Mouse (Mus musculus): ENCODE data around the gene Lrp10. TPM values are rescaled to one million over a fixed set of nuclear protein-coding genes. Genes with fewer than 3 reads are reported as not detected.

Gene Lrp10
- polyA plus RNA-seq, 1 experiment from 2014 or later, result 34.7 TPM

GRCm38 (mm10) chr14:54488350-54488749 lies 24.4 kb downstream of the Lrp10 start:
- H3K4me3 ChIP-seq, result no peak overlapping the region
- no peaks in the 10 kb centered on the region for H3K36me3 ChIP-seq
- no peaks in the 10 kb centered on the region for H3K4me1 ChIP-seq
- no peak overlapping the region for H3K27ac ChIP-seq
- no peak overlapping the region for H3K9ac ChIP-seq
- no peaks in the 10 kb centered on the region for H3K27me3 ChIP-seq
- H3K9me3 ChIP-seq (replicated peaks), result no peaks in the 10 kb centered on the region
- ATAC-seq (ENCODE audit: low FRiP score), result no peak
- H3K4me2 ChIP-seq (replicated peaks), result no peak overlapping the region

- Histone ChIP-seq H3K9me3 (replicated peaks) (no peaks in the 10 kb centered on the region), H3K36me3 (no peaks in the 10 kb centered on the region), H3K4me2 (replicated peaks) (no peak overlapping the region), H3K9ac (no peak overlapping the region), H3K4me1 (no peaks in the 10 kb centered on the region), H3K27ac (no peak overlapping the region), H3K27me3 (peaks cover 4% of the 10 kb centered on the region), H3K4me3 (no peak overlapping the region)
- 66% methylated on average over 18 of the region's 18 CpGs for WGBS
- peak; percentile 48; the same call in 1 of the 2 replicates for ATAC-seq (ENCODE audit: low FRiP score)
Measured at GRCm38 (mm10) chr14:54492345-54493131, 28.6 kb downstream of the Lrp10 start.

- no peak overlapping the region for H3K27ac ChIP-seq
- ATAC-seq (ENCODE audit: low FRiP score), result no peak
- H3K9ac ChIP-seq, result no peak overlapping the region
- no peaks in the 10 kb centered on the region for H3K9me3 ChIP-seq (replicated peaks)
- 98% methylated on average over 5 of the region's 5 CpGs for WGBS
- no peaks in the 10 kb centered on the region for H3K36me3 ChIP-seq
- H3K4me1 ChIP-seq, result no peaks in the 10 kb centered on the region
- H3K27me3 ChIP-seq, result peaks cover 4% of the 10 kb centered on the region
- no peak overlapping the region for H3K4me3 ChIP-seq
- no peak overlapping the region for H3K4me2 ChIP-seq (replicated peaks)
Measured at GRCm38 (mm10) chr14:54493236-54493635, 29.3 kb downstream of the Lrp10 start.

- peaks cover 4% of the 10 kb centered on the region for H3K27me3 ChIP-seq
- H3K4me2 ChIP-seq (replicated peaks), result no peak overlapping the region
- 0 out of 2 replicates have a peak, but pooled peaks have one; percentile 50 for ATAC-seq (ENCODE audit: low FRiP score)
- no peak overlapping the region for H3K27ac ChIP-seq
- H3K4me3 ChIP-seq, result no peak overlapping the region
- WGBS, result under 1% methylated on average over 3 of the region's 3 CpGs
- no peak overlapping the region for H3K9ac ChIP-seq
- no peaks in the 10 kb centered on the region for H3K36me3 ChIP-seq
- H3K9me3 ChIP-seq (replicated peaks), result no peaks in the 10 kb centered on the region
- no peaks in the 10 kb centered on the region for H3K4me1 ChIP-seq
Measured at GRCm38 (mm10) chr14:54494234-54494633, 30.3 kb downstream of the Lrp10 start.

GRCm38 (mm10) chr14:54496706-54497105 lies 32.8 kb downstream of the Lrp10 start:
- H3K9me3 ChIP-seq (replicated peaks), result no peaks in the 10 kb centered on the region
- H3K4me2 ChIP-seq (replicated peaks), result no peak overlapping the region
- no peak overlapping the region for H3K27ac ChIP-seq
- no peaks in the 10 kb centered on the region for H3K4me1 ChIP-seq
- no peak for ATAC-seq (ENCODE audit: low FRiP score)
- WGBS, result 85% methylated on average over 14 of the region's 14 CpGs
- no peaks in the 10 kb centered on the region for H3K36me3 ChIP-seq
- no peak overlapping the region for H3K4me3 ChIP-seq
- H3K27me3 ChIP-seq, result peaks cover 4% of the 10 kb centered on the region
- no peak overlapping the region for H3K9ac ChIP-seq

GRCm38 (mm10) chr14:54499330-54499729 lies 35.4 kb downstream of the Lrp10 start:
- Histone ChIP-seq H3K4me1 (no peaks in the 10 kb centered on the region), H3K9ac (no peak overlapping the region), H3K36me3 (no peaks in the 10 kb centered on the region), H3K27ac (no peak overlapping the region), H3K4me3 (no peak overlapping the region), H3K9me3 (replicated peaks) (peaks cover under 1% of the 10 kb centered on the region; the same call in 1 of the 2 replicates), H3K27me3 (peaks cover 4% of the 10 kb centered on the region), H3K4me2 (replicated peaks) (no peak overlapping the region)
- no peak for ATAC-seq (ENCODE audit: low FRiP score)
- 87% methylated on average over 2 of the region's 2 CpGs for WGBS

- Histone ChIP-seq H3K4me2 (replicated peaks) (no peak overlapping the region), H3K27ac (no peak overlapping the region), H3K9ac (no peak overlapping the region), H3K36me3 (peaks cover 4% of the 10 kb centered on the region; the same call in 1 of the 2 replicates), H3K4me1 (no peaks in the 10 kb centered on the region), H3K27me3 (peaks cover 4% of the 10 kb centered on the region), H3K9me3 (replicated peaks) (peaks cover 6% of the 10 kb centered on the region; the same call in 1 of the 2 replicates), H3K4me3 (no peak overlapping the region)
- ATAC-seq (ENCODE audit: low FRiP score), result no peak
- WGBS, result 79% methylated on average over 2 of the region's 2 CpGs
Measured at GRCm38 (mm10) chr14:54501365-54501764, 37.4 kb downstream of the Lrp10 start.

- no peaks in the 10 kb centered on the region for H3K4me1 ChIP-seq
- no peak overlapping the region for H3K4me2 ChIP-seq (replicated peaks)
- no peak overlapping the region for H3K9ac ChIP-seq
- WGBS, result 83% methylated on average over 2 of the region's 2 CpGs
- H3K27ac ChIP-seq, result no peak overlapping the region
- H3K27me3 ChIP-seq, result no peaks in the 10 kb centered on the region
- no peak overlapping the region for H3K4me3 ChIP-seq
- ATAC-seq (ENCODE audit: low FRiP score), result no peak
- peaks cover 6% of the 10 kb centered on the region; the same call in 1 of the 2 replicates for H3K9me3 ChIP-seq (replicated peaks)
- H3K36me3 ChIP-seq, result peaks cover 21% of the 10 kb centered on the region
Measured at GRCm38 (mm10) chr14:54503092-54503491, 39.2 kb downstream of the Lrp10 start.

- Histone ChIP-seq H3K36me3 (peaks cover 88% of the 10 kb centered on the region), H3K27me3 (no peaks in the 10 kb centered on the region), H3K4me1 (no peaks in the 10 kb centered on the region), H3K4me2 (replicated peaks) (no peak overlapping the region), H3K9ac (no peak overlapping the region), H3K27ac (no peak overlapping the region), H3K9me3 (replicated peaks) (peaks cover 10% of the 10 kb centered on the region), H3K4me3 (no peak overlapping the region)
- 91% methylated on average over 9 of the region's 9 CpGs for WGBS
- no peak for ATAC-seq (ENCODE audit: low FRiP score)
Measured at GRCm38 (mm10) chr14:54509774-54510173, 45.8 kb downstream of the Lrp10 start.

GRCm38 (mm10) chr14:54516710-54517310 lies 52.9 kb downstream of the Lrp10 start:
- Histone ChIP-seq H3K4me3 (peak overlapping the region; percentile 71), H3K27ac (peak overlapping the region; percentile 79), H3K4me2 (replicated peaks) (peak overlapping the region; percentile 64), H3K4me1 (peaks cover 11% of the 10 kb centered on the region), H3K27me3 (no peaks in the 10 kb centered on the region), H3K9ac (peak overlapping the region; percentile 72), H3K36me3 (peaks cover 36% of the 10 kb centered on the region), H3K9me3 (replicated peaks) (peaks cover 8% of the 10 kb centered on the region; the same call in 1 of the 2 replicates)
- ATAC-seq (ENCODE audit: low FRiP score), result peak; percentile 75
- WGBS, result 7% methylated on average over 17 of the region's 17 CpGs
